Mouse (Mus musculus): Measurements from ENCODE around the gene Sh3d19. TPM values are rescaled to one million over a fixed set of nuclear protein-coding genes. Genes with fewer than 3 reads are reported as not detected.

Gene Sh3d19
- total RNA-seq, 2 experiments from 2014 or later: 10.4 to 15.9 TPM

DNA sequence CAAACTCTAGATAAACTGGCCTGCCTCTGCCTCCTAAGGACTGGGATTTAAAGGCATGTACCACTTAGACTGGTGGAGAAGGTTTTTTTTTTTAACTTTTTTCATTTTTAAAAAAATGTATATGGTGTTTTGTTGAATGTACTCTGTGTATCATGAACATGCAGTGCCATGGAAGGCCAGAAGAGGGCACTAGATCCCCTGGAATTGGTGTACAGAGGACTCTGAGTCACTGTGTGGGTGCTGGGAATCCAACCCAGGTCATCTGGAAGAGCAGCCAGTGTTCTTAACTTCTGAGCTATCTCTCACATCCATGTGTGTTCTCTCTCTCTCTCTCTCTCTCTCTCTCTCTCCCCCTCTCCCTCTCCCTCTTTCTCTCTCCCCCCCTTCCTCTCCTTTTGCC is 151.2 kb downstream of the Sh3d19 start:
- DNase-seq: no peak
- intact Hi-C loops (cut with DNase I): loop anchor here (10.0 kb wide), 1 partner anchor 417 kb away; no protein-coding TSS in a partner anchor

- DNase-seq: no peak
- intact Hi-C loops (cut with DNase I): loop anchor here (10.0 kb wide), 1 partner anchor 418 kb away; no protein-coding TSS in a partner anchor
These were observed 152.4 kb downstream of the Sh3d19 start for GRCm38 (mm10) chr3:86123251-86123746.

GRCm38 (mm10) chr3:86129757-86130156 is 158.8 kb downstream of the Sh3d19 start:
- intact Hi-C loops (cut with DNase I): loop anchor here (5.0 to 10.0 kb wide), 3 partner anchors 207 to 1215 kb away; no protein-coding TSS in a partner anchor
- peak in 1 of 2 experiments; percentile 34 for DNase-seq

GRCm38 (mm10) chr3:86134939-86135638 is 164.2 kb downstream of the Sh3d19 start:
- intact Hi-C loops (cut with DNase I): loop anchor here (10.0 kb wide), 1 partner anchor 1220 kb away; no protein-coding TSS in a partner anchor

GRCm38 (mm10) chr3:86135886-86136563 is 165.1 kb downstream of the Sh3d19 start:
- DNase-seq: no peak
- intact Hi-C loops (cut with DNase I): loop anchor here (10.0 kb wide), 1 partner anchor 1221 kb away; no protein-coding TSS in a partner anchor

More at GRCm38 (mm10) chr3:86134939-86135638, 164.2 kb downstream of the Sh3d19 start:
- DNase-seq: no peak

DNA sequence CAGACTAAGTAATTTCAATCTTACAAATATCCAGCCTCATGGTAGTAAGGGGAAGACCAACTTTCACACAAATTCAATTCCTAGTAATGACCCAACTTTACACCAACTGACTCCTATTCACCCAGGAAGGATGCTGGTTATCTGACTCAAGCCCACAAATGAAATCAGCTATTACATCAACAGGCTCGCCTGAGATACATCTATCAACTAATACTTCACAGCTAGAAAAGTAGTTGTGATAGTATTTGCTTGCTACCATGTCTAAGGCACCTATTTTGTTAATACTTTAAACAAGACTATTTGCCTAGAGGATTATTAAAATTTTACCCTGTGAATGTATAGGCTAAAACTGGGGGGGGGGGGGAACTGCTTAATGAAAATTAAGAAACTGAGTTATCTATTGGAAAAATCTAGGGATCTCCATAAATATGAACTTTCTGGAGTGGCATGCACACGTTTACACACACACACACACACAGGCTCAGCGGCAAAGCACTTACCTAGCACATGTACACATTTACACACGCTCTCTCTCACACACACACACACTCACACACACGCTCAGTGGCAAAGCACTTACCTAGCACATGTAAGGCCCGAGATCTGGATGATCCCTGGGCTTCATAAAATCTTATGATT is 166.1 kb downstream of the Sh3d19 start:
- no peak for DNase-seq
- intact Hi-C loops (cut with DNase I): loop anchor here (10.0 kb wide), 1 partner anchor 1222 kb away; no protein-coding TSS in a partner anchor

- DNase-seq: no peak
- intact Hi-C loops (cut with DNase I): loop anchor here (10.0 kb wide), 2 partner anchors 565 to 1225 kb away; partner anchors contain the start of gene Gatb
These were observed 168.8 kb downstream of the Sh3d19 start for GRCm38 (mm10) chr3:86139660-86140059.

GRCm38 (mm10) chr3:86141366-86141765 is 170.5 kb downstream of the Sh3d19 start:
- DNase-seq: no peak
- intact Hi-C loops (cut with DNase I): loop anchor here (10.0 kb wide), 1 partner anchor 567 kb away; the partner anchor contains the start of gene Gatb

- no peak for DNase-seq
- intact Hi-C loops (cut with DNase I): loop anchor here (10.0 kb wide), 1 partner anchor 567 kb away; the partner anchor contains the start of gene Gatb
These were observed 171.0 kb downstream of the Sh3d19 start for GRCm38 (mm10) chr3:86141886-86142262.

DNA sequence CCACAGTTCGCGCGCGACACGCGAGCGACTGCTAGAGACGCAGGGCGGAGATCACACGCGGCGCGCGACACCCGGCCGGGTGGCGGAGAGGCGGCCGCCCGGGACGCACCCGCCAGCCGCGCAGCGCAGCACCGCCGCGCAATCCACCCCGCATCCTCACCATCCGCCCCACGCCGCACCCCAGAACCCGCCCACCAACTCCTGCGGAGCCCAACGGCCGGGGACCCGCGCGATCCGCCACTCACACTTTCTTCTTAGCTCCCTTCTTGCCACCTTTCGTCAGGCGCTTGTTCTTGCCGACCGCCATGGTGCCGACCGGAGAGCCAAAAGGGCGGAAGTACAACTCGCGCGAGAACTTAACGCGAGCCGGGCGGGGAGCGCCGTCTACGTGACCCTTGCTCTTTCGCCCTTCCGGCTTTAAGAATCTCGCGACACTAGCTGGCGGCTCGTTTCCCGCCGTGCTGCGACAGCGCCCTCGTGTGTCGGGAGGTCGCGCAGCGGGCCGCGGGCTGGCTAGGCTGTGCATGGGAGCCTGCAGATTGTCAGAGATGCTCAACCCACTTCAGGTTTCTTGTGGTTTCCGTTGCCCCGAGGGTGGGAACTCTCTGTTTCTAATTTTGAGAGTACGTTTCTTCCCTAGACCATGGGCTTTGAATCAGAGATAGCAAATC is 171.5 kb downstream of the Sh3d19 start, which contains the start of gene Rps3a1:
Gene Rps3a1, minus strand, starts transcription at position 440 of the 671 bp plus-strand sequence.
- peak; percentile 96 to 99 for DNase-seq
- intact Hi-C loops (cut with DNase I): loop anchor here (10.0 kb wide), 1 partner anchor 568 kb away; the partner anchor contains the start of gene Gatb

DNA sequence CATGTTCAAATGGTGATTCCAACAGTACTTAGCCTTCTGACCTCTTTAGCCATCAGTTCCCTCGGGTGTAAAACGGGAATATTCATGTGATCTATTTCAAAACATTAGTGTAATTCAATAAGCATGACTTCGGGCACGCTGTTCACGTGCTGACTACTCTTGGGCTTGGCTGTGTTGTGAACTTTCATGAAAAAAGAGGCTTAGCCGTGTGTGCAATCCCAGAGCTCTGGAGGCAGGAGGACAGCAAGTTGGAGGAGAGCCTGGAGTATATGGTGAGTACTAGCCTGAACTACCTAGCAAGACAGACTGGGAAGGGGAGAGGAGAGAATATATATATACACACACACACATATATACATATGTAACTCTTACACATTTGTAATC is 172.0 kb downstream of the Sh3d19 start:
- intact Hi-C loops (cut with DNase I): loop anchor here (10.0 kb wide), 1 partner anchor 568 kb away; the partner anchor contains the start of gene Gatb
- no peak for DNase-seq

DNA sequence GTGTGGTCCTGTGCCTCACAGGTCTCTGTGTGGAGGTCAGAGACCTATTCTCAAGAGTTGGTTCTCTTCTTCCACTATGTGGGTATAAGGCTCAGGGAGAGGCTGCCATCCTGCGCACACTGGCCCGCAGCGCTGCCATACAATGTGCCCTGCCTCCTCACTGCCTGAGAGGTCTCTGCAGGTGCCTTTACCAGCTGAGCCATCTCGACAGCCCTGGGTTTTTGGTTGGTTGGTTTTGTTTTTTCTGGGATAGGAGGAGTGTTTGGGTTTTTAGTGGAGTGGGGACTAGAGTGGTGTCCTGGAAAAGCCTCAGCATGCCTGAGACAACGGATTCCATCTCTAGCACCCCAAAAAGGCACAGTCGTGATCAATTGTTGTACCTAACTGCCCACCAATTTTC is 172.4 kb downstream of the Sh3d19 start:
- intact Hi-C loops (cut with DNase I): loop anchor here (10.0 kb wide), 1 partner anchor 569 kb away; the partner anchor contains the start of gene Gatb
- DNase-seq: no peak

DNA sequence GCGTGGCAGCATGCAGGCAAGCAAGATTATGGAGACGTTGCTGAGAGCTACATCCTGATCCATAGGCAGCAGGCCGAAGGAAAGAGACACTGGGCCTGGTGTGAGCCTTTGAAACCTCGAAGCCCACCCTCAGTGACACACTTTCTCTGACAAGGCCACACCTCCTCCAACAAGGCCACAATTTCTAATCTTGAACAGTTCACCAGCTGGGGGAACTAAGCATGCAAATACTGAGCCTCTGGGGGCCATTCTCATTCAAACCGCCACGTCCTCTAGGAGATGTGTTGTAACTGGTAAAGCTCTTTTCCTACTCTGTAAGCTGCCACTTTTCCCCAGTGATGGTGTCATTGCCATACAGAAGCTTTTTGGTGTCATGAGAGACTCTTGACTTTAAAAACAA is 178.2 kb downstream of the Sh3d19 start:
- intact Hi-C loops (cut with DNase I): loop anchor here (10.0 kb wide), 1 partner anchor 574 kb away; the partner anchor contains the start of gene Gatb
- no peak for DNase-seq

- DNase-seq: no peak
These were observed 178.6 kb downstream of the Sh3d19 start for GRCm38 (mm10) chr3:86149521-86149920.

DNA sequence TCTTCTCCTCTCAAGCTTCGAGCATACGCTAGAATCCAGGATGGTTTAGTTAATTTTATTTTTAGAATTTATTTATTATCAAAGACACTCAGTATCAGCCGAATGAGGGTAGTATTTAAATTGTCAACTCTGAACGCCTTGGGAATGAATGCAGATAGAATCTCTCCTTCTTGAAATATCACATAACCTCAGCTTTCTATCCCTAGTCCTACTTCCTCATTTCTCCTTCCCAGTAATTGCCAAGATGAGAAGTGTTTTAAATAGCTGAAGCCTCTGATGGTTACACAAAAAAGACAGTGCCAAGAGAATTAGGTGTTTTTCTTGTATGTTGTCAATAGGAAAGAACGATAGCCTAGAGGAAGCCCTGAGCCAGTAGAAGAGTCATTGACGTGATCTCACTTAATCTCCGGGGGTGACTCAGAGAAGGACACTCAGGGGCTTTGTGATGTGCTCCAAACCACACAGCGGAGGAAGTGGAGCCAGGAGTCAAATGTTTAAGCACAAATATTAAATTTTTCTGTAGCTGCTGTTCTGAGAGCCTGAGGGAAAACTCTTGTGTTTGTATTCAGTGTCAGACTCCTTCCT is 198.0 kb downstream of the Sh3d19 start:
- intact Hi-C loops (cut with DNase I): no loop called here
- DNase-seq: no peak

More at GRCm38 (mm10) chr3:86149521-86149920, 178.6 kb downstream of the Sh3d19 start:
- intact Hi-C loops (cut with DNase I): loop anchor here (10.0 kb wide), 1 partner anchor 575 kb away; the partner anchor contains the start of gene Gatb

DNA sequence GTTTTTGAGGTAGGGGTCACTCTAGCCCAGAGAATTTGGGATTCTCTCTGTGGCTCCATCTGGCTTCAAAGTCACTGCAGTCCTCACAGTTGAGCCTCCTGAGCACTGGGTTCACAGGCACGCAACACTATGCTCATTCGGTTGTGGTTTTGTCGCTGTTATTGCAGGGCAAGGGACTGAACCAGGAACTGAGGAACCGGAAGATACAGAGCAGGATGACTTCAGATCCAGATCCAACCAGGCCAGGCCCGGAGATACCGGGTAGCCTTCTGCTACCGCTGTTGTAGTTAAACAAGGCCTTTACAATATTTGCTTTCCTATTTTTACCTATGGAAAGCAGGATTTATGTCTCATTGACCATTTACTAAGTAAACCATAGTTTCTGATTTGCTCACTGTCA is 208.8 kb downstream of the Sh3d19 start:
- intact Hi-C loops (cut with DNase I): no loop called here
- DNase-seq: no peak
